Mouse (Mus musculus) heart, embryonic 16.5 days (tissue): ENCODE data around the gene Tmem97. TPM values are rescaled to one million over a fixed set of nuclear protein-coding genes. Genes with fewer than 3 reads are reported as not detected.
A peak's percentile ranks its signal among the peaks of the same experiment; 100 is the strongest.

Experiments used
- ATAC-seq: fragments of 200-750 bp; cut with Nextera tagmentation; replicated peaks from 2 replicates; pipeline ENCODE4 v1.8.0; 2017; ENCODE audit warnings: moderate number of reproducible peaks; ENCODE audit not compliant: insufficient read depth, low FRiP score; ENCODE audit errors: extremely low read depth
- H3K27ac ChIP-seq: fragments of 300-500 bp; sonication (generic); 2 replicates; pipeline ENCODE4 v1.5.1; 2014; ENCODE audit warnings: mild to moderate bottlenecking, low read length, control low read depth, moderate library complexity
- H3K27me3 ChIP-seq: fragments of 300-500 bp; sonication (generic); 2 replicates; pipeline ENCODE4 v1.6.1; 2014; ENCODE audit warnings: low read length, mixed read lengths; ENCODE audit not compliant: control insufficient read depth, insufficient read depth
- H3K36me3 ChIP-seq: fragments of 300-500 bp; sonication (generic); 2 replicates; pipeline ENCODE4 v1.6.1; 2014; ENCODE audit not compliant: control insufficient read depth, insufficient read depth
- H3K4me1 ChIP-seq: fragments of 300-500 bp; sonication (generic); 2 replicates; pipeline ENCODE4 v1.6.1; 2014; ENCODE audit warnings: low read length, mixed read lengths; ENCODE audit not compliant: control insufficient read depth, insufficient read depth
- H3K4me2 ChIP-seq: fragments of 300-500 bp; sonication (generic); 2 replicates; pipeline ENCODE4 v1.6.1; 2014; ENCODE audit warnings: low read depth, mild to moderate bottlenecking, control low read depth, low read length
- H3K4me3 ChIP-seq: fragments of 300-500 bp; sonication (generic); 2 replicates; pipeline ENCODE4 v1.5.1; 2014; ENCODE audit warnings: mild to moderate bottlenecking, control low read depth, low read length
- H3K9ac ChIP-seq: fragments of 300-500 bp; sonication (generic); 2 replicates; pipeline ENCODE4 v1.6.1; 2014; ENCODE audit warnings: low read length, control low read depth
- H3K9me3 ChIP-seq: fragments of 300-500 bp; sonication (generic); replicated peaks from 2 replicates; pipeline ENCODE4 v1.6.1; 2016; ENCODE audit warnings: low read length; ENCODE audit not compliant: control insufficient read depth
- WGBS: fragments of 180-500 bp; shearing (Covaris S2); extraction: QIAGEN DNeasy Blood & Tissue Kit; methylation state at CpG from one replicate; pipeline ENCODE4 v1.1.7; 2014; 5-methylcytosine and 5-hydroxymethylcytosine counted together
- polyA plus RNA-seq: library from polyadenylated mRNA; unstranded; fragments of >200 nt; fragmentation: Nextera tagmentation; extraction: Ambion mirVana; gene quantifications from 2 replicates; pipeline ENCODE4 v1.2.1, GENCODE M21; 2015

The Tmem97 gene
- polyA plus RNA-seq, 1 experiment from 2014 or later = 48.1 TPM

GRCm38 (mm10) chr11:78497544-78498522, 52.7 kb downstream of the Tmem97 start, which contains the start of gene Sarm1:
TSS of gene Sarm1 (minus strand) at chr11:78497754.
- Histone ChIP-seq H3K9me3 (no peaks in the 10 kb centered on the region), H3K4me3 (peak within 1 kb of the TSS; percentile 56), H3K4me1 (peaks cover 10% of the 10 kb centered on the region), H3K27ac (no peak within 1 kb of the TSS), H3K36me3 (no peaks in the 10 kb centered on the region), H3K9ac (0 out of 2 replicates have a peak within 1 kb of the TSS, but pooled peaks have one; percentile 53), H3K4me2 (peak within 1 kb of the TSS; percentile 89), H3K27me3 (peaks cover 65% of the 10 kb centered on the region)
- 4% methylated on average over 36 of the region's 36 CpGs for WGBS
- ATAC-seq = peak; percentile 87

GRCm38 (mm10) chr11:78497071-78497541, 53.5 kb downstream of the Tmem97 start:
- peak overlapping the region; percentile 89 for H3K4me2 ChIP-seq
- peaks cover 10% of the 10 kb centered on the region for H3K4me1 ChIP-seq
- H3K36me3 ChIP-seq = no peaks in the 10 kb centered on the region
- no peak overlapping the region for H3K27ac ChIP-seq
- H3K4me3 ChIP-seq = peak overlapping the region; percentile 56
- 0 out of 2 replicates have a peak overlapping the region, but pooled peaks have one; percentile 53 for H3K9ac ChIP-seq
- ATAC-seq = peak; percentile 43; the same call in 1 of the 2 replicates
- WGBS = 1% methylated on average over 44 of the region's 44 CpGs
- peaks cover 65% of the 10 kb centered on the region for H3K27me3 ChIP-seq
- H3K9me3 ChIP-seq = no peaks in the 10 kb centered on the region

GRCm38 (mm10) chr11:78495904-78496303, 54.7 kb downstream of the Tmem97 start:
- Histone ChIP-seq H3K4me2 (no peak overlapping the region), H3K9me3 (no peaks in the 10 kb centered on the region), H3K4me3 (no peak overlapping the region), H3K9ac (no peak overlapping the region), H3K36me3 (no peaks in the 10 kb centered on the region), H3K27me3 (peaks cover 70% of the 10 kb centered on the region), H3K27ac (no peak overlapping the region), H3K4me1 (peaks cover 10% of the 10 kb centered on the region)
- ATAC-seq = no peak
- 5% methylated on average over 6 of the region's 6 CpGs for WGBS

Other genes with a start within 250 kb of the Tmem97 start
- gene Spag5, start 249.2 kb downstream of the Tmem97 start, polyA plus RNA-seq = 27.7 and 28.5 TPM in 2 replicates
- 29.0 and 30.7 TPM in 2 replicates for gene Aldoc, start 227.8 kb downstream of the Tmem97 start, polyA plus RNA-seq
- gene Pigs, start 222.4 kb downstream of the Tmem97 start, polyA plus RNA-seq = 52.3 and 56.3 TPM in 2 replicates
- gene Unc119, start 207.3 kb downstream of the Tmem97 start, polyA plus RNA-seq = 34.0 and 37.1 TPM in 2 replicates
- gene Foxn1, start 164.2 kb downstream of the Tmem97 start, polyA plus RNA-seq = 4.1 and 7.9 TPM in 2 replicates
- gene Slc13a2, start 128.6 kb downstream of the Tmem97 start, polyA plus RNA-seq = 0.10 and 0.70 TPM in 2 replicates
- 6.1 and 7.2 TPM in 2 replicates for gene Slc46a1, start 85.1 kb downstream of the Tmem97 start, polyA plus RNA-seq
- gene Sarm1, start 53.0 kb downstream of the Tmem97 start, polyA plus RNA-seq = 0.12 and 0.21 TPM in 2 replicates
- 2.1 and 2.3 TPM in 2 replicates for gene Vtn, start 51.7 kb downstream of the Tmem97 start, polyA plus RNA-seq
- gene Sebox, start 47.3 kb downstream of the Tmem97 start, polyA plus RNA-seq = not detected in 2 replicates
- gene Tmem199, start 38.6 kb downstream of the Tmem97 start, polyA plus RNA-seq = 40.3 and 43.9 TPM in 2 replicates
- 186 and 187 TPM in 2 replicates for gene Poldip2, start 38.6 kb downstream of the Tmem97 start, polyA plus RNA-seq
- gene Tnfaip1, start 14.4 kb downstream of the Tmem97 start, polyA plus RNA-seq = 70.5 and 78.4 TPM in 2 replicates
- gene Ift20, start 14.4 kb downstream of the Tmem97 start, polyA plus RNA-seq = 98.4 and 109 TPM in 2 replicates
- gene Nlk, start 146.6 kb upstream of the Tmem97 start, polyA plus RNA-seq = 10.8 and 13.2 TPM in 2 replicates
- 27.8 and 30.9 TPM in 2 replicates for gene Ccnq, start 201.0 kb upstream of the Tmem97 start, polyA plus RNA-seq